Mouse (Mus musculus) bone marrow, adult 2 months (tissue): Measurements from ENCODE around the gene Anxa8. TPM values are rescaled to one million over a fixed set of nuclear protein-coding genes. Genes with fewer than 3 reads are reported as not detected.

Source experiments
- H3K27ac ChIP-seq: fragments of 200-500 bp; 2 replicates; pipeline ENCODE4 v1.5.1; 2012; ENCODE audit warnings: low read depth, mild to moderate bottlenecking, control low read depth, inconsistent platforms, low read length; ENCODE audit not compliant: control insufficient read depth, poor library complexity, insufficient read depth
- H3K4me1 ChIP-seq: fragments of 200-500 bp; 2 replicates; pipeline ENCODE4 v1.6.1; 2011; ENCODE audit warnings: low read length; ENCODE audit not compliant: control insufficient read depth, insufficient read depth
- H3K4me3 ChIP-seq: fragments of 200-500 bp; replicated peaks from 2 replicates; pipeline ENCODE3; 2011; ENCODE audit warnings: mild to moderate bottlenecking, low read depth, low read length, control low read depth; ENCODE audit not compliant: control insufficient read depth
- CTCF ChIP-seq: fragments of 200-500 bp; IDR thresholded peaks from 2 replicates; pipeline ENCODE4 v1.5.1; 2011; ENCODE audit warnings: low read length, control low read depth; ENCODE audit not compliant: control insufficient read depth, insufficient read depth
- POLR2A ChIP-seq: fragments of 200-500 bp; IDR thresholded peaks from 2 replicates; pipeline ENCODE4 v1.6.1; 2011; ENCODE audit warnings: low read depth, mild to moderate bottlenecking, control low read depth, low read length, borderline replicate concordance; ENCODE audit not compliant: control insufficient read depth
- WGBS: fragments of 180-500 bp; shearing (Covaris S2); methylation state at CpG from one replicate; pipeline ENCODE4 v1.1.7; 2018; 5-methylcytosine and 5-hydroxymethylcytosine counted together
- polyA plus RNA-seq: library from polyadenylated mRNA; stranded (reverse); fragments of >200 nt; gene quantifications from 2 replicates; pipeline ENCODE4 v1.2.4, GENCODE M21; 2011; ENCODE audit warnings: low replicate concordance; ENCODE audit not compliant: missing spikeins, insufficient read depth, insufficient read length

The Anxa8 gene
- polyA plus RNA-seq: 2.0 TPM in 1 of 2 replicates, not detected in the other

DNA sequence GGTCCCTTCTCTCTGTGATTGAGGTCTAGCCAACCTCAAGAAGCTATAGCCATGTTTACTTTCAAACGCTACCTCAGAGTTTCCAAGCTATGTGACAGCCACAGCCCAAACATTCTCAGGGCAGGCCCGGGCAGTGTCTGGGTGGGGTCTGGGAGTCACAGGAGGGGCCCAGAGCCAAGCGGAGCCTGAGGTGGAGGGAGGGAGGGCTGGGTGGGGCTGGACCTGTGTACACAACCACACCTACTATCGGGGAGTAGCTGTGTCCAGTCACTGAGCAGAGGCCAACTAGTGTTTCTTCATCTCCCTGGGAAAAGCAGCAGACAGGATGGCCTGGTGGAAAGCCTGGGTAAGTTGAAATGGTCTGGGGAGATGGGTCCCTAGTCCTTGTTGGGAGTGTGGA, at the start of gene Anxa8:
TSS of gene Anxa8 (plus strand) at position 251 of the 400 bp plus-strand sequence.
- no peak for TF ChIP-seq CTCF
- TF ChIP-seq POLR2A: no peak
- 77% methylated on average over 4 of the region's 4 CpGs for WGBS
- Histone ChIP-seq H3K27ac (no peak within 1 kb of the TSS), H3K4me1 (no peaks in the 10 kb centered on the region), H3K4me3 (no peak within 1 kb of the TSS)

GRCm38 (mm10) chr14:34041241-34041640, 44.5 kb upstream of the Anxa8 start:
- WGBS: 66% methylated on average over 4 of the region's 4 CpGs
- Histone ChIP-seq H3K27ac (no peak overlapping the region), H3K4me3 (no peak overlapping the region), H3K4me1 (no peaks in the 10 kb centered on the region)
- no peak for TF ChIP-seq CTCF
- no peak for TF ChIP-seq POLR2A

DNA sequence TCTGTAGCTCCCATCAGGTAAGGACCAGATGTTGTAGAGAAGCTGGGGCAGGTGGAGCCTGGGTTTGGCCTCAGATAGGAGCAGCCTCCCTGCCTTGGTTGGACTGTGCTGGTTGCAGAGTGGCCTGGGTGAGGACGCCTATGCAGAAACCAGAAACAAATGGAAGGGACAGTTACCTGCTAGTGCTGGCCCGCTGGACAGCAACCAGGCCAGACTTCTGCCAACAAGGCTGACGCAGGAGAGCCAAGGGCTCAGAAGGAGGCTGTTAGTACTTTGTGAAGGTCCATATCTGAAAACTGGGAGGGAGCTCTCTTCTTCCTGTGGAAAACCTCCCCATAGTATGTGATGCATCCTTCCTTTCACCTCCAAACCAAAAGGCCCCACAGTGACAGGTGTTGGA, 42.4 kb upstream of the Anxa8 start:
- no peaks in the 10 kb centered on the region for H3K4me1 ChIP-seq
- TF ChIP-seq CTCF (no peak), POLR2A (no peak)
- WGBS: 66% methylated on average over 3 of the region's 3 CpGs
- H3K27ac ChIP-seq: no peak overlapping the region
- H3K4me3 ChIP-seq: no peak overlapping the region

- TF ChIP-seq POLR2A (no peak), CTCF (no peak)
- 62% methylated on average over 5 of the region's 5 CpGs for WGBS
- no peak overlapping the region for H3K4me3 ChIP-seq
Observed at GRCm38 (mm10) chr14:34050101-34050779, 35.5 kb upstream of the Anxa8 start.

DNA sequence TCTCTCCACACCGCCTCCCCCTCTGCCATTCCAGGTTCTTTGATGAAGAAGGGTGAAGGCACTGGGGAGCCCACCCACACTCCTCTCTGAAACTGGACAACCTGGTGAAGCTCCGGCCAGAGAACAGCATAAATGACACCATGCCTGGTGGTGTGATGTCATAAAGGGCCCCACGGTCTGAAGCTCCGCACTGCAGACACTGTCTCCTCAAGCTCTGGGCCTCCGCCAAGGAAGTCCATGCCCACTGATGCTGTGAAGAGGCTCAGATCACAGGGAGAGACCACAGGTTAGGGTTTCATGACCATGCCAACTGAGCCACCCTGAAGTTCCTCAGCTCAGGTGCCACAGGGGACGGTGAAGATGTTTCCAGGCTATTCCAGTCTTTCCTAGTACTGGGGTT, 33.3 kb upstream of the Anxa8 start, which contains the start of gene Antxrl:
TSS of gene Antxrl (plus strand) at position 192 of the 400 bp plus-strand sequence.
- Histone ChIP-seq H3K27ac (no peak within 1 kb of the TSS), H3K4me3 (no peak within 1 kb of the TSS), H3K4me1 (no peaks in the 10 kb centered on the region)
- WGBS: 80% methylated on average over 6 of the region's 6 CpGs
- TF ChIP-seq CTCF: no peak
- no peak for TF ChIP-seq POLR2A

More at GRCm38 (mm10) chr14:34050101-34050779, 35.5 kb upstream of the Anxa8 start:
- no peak overlapping the region for H3K27ac ChIP-seq
- no peaks in the 10 kb centered on the region for H3K4me1 ChIP-seq

DNA sequence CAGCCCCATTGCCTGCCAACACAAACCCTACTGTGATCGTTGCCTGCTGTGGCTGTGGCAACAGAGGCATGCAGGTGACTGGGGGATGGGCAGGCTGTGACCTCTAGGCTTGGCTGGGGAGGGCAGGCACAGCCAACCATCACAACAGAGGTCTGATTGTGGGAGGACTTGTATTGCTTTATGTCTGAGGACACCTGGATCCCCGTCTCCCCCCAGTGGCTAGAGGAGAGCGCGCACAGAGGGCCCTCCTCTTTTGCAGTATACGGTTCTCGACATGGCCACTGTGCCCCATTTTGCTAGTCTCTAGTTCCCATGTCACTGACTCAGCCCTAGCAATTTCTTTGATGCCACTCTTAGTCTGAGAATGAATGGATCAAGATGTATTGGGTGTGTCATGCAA, 14.1 kb upstream of the Anxa8 start:
- 75% methylated on average over 6 of the region's 6 CpGs for WGBS
- H3K4me3 ChIP-seq: no peak overlapping the region
- TF ChIP-seq CTCF (no peak), POLR2A (no peak)
- no peak overlapping the region for H3K27ac ChIP-seq
- H3K4me1 ChIP-seq: no peaks in the 10 kb centered on the region

- TF ChIP-seq CTCF: no peak
- no peak for TF ChIP-seq POLR2A
- 56% methylated on average over 4 of the region's 4 CpGs for WGBS
- no peaks in the 10 kb centered on the region for H3K4me1 ChIP-seq
- no peak overlapping the region for H3K27ac ChIP-seq
- no peak overlapping the region for H3K4me3 ChIP-seq
Observed at GRCm38 (mm10) chr14:34075346-34075745, 10.4 kb upstream of the Anxa8 start.

DNA sequence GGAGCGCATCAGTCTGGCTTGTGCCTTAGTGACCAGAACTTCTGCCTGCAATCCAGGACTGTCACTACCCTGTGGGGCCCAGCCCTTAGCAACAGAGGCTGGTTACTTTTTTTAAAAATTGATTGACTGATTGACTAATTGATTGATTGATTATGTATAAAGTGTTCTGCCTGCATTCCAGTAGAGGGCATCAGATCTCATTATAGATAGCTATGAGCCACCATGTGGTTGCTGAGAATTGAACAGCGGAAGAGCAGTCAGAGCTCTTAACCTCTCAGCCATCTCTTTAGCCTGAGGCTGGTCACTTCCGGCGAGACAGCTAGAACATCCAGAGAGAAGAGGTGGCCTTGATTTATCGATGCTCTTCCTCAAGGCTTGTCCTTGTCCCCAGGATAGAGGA, 8.6 kb upstream of the Anxa8 start:
- TF ChIP-seq POLR2A (no peak), CTCF (no peak)
- 70% methylated on average over 5 of the region's 5 CpGs for WGBS
- no peak overlapping the region for H3K27ac ChIP-seq

More for the DNA sequence above, 8.6 kb upstream of the Anxa8 start:
- no peak overlapping the region for H3K4me3 ChIP-seq
- H3K4me1 ChIP-seq: no peaks in the 10 kb centered on the region
